Mouse (Mus musculus) neural tube, embryonic 14.5 days (tissue): ENCODE measurements around the gene Prkd2. TPM values are rescaled to one million over a fixed set of nuclear protein-coding genes. Genes with fewer than 3 reads are reported as not detected.

Source experiments
- ATAC-seq: fragments of 200-750 bp; cut with Nextera tagmentation; 2 replicates; pipeline ENCODE4 v1.8.0; 2017; ENCODE audit warnings: low read depth, mild to moderate bottlenecking, moderate TSS enrichment, moderate library complexity
- H3K27ac ChIP-seq: fragments of 300-500 bp; sonication (generic); 2 replicates; pipeline ENCODE4 v1.5.1; 2014; ENCODE audit warnings: low read depth, mild to moderate bottlenecking, control low read depth, low read length, moderate library complexity, mixed read lengths
- H3K27me3 ChIP-seq: fragments of 300-500 bp; sonication (generic); 2 replicates; pipeline ENCODE4 v1.6.1; 2014; ENCODE audit warnings: low read length; ENCODE audit not compliant: control insufficient read depth, insufficient read depth
- H3K36me3 ChIP-seq: fragments of 300-500 bp; sonication (generic); 2 replicates; pipeline ENCODE4 v1.6.1; 2014; ENCODE audit warnings: low read length, mixed read lengths; ENCODE audit not compliant: control insufficient read depth, insufficient read depth
- H3K4me1 ChIP-seq: fragments of 300-500 bp; sonication (generic); 2 replicates; pipeline ENCODE4 v1.6.1; 2014; ENCODE audit warnings: low read length; ENCODE audit not compliant: control insufficient read depth, insufficient read depth
- H3K4me2 ChIP-seq: fragments of 300-500 bp; sonication (generic); 2 replicates; pipeline ENCODE4 v1.6.1; 2014; ENCODE audit warnings: mild to moderate bottlenecking, low read depth, low read length, control low read depth
- H3K4me3 ChIP-seq: fragments of 300-500 bp; sonication (generic); 2 replicates; pipeline ENCODE4 v1.5.1; 2014; ENCODE audit warnings: low read depth, low read length, control low read depth, mixed read lengths
- H3K9ac ChIP-seq: fragments of 300-500 bp; sonication (generic); replicated peaks from 2 replicates; pipeline ENCODE4 v1.6.1; 2014; ENCODE audit warnings: low read depth, mild to moderate bottlenecking, control low read depth, low read length, mixed read lengths
- H3K9me3 ChIP-seq: fragments of 300-500 bp; sonication (generic); 2 replicates; pipeline ENCODE4 v1.6.1; 2016; ENCODE audit warnings: low read length; ENCODE audit not compliant: control insufficient read depth
- WGBS: fragments of 180-500 bp; shearing (Covaris S2); extraction: QIAGEN DNeasy Blood & Tissue Kit; methylation state at CpG from one replicate; pipeline ENCODE4 v1.1.7; 2014; 5-methylcytosine and 5-hydroxymethylcytosine counted together
- polyA plus RNA-seq: library from polyadenylated mRNA; unstranded; fragments of >200 nt; fragmentation: Nextera tagmentation; extraction: Ambion mirVana; gene quantifications from 2 replicates; pipeline ENCODE4 v1.2.1, GENCODE M21; 2014

The Prkd2 gene
- 4.5 and 7.4 TPM in 2 replicates for polyA plus RNA-seq

GRCm38 (mm10) chr7:16842645-16843063 is at the start of gene Prkd2:
Prkd2 (plus strand) TSS chr7:16842902.
- H3K4me2 ChIP-seq = peak within 1 kb of the TSS; percentile 84

GRCm38 (mm10) chr7:16793010-16793725 is 49.5 kb upstream of the Prkd2 start:
- Histone ChIP-seq H3K27ac (no peak overlapping the region), H3K4me1 (no peaks in the 10 kb centered on the region), H3K9me3 (no peaks in the 10 kb centered on the region), H3K36me3 (no peaks in the 10 kb centered on the region), H3K4me3 (no peak overlapping the region), H3K4me2 (no peak overlapping the region), H3K9ac (no peak overlapping the region), H3K27me3 (no peaks in the 10 kb centered on the region)
- 93% methylated on average over 19 of the region's 19 CpGs for WGBS
- ATAC-seq = no peak

More at GRCm38 (mm10) chr7:16842645-16843063, at the start of gene Prkd2:
- ATAC-seq = peak; percentile 92
- Histone ChIP-seq H3K36me3 (peaks cover 32% of the 10 kb centered on the region), H3K4me3 (peak within 1 kb of the TSS; percentile 54), H3K4me1 (peaks cover 15% of the 10 kb centered on the region), H3K27me3 (no peaks in the 10 kb centered on the region), H3K9ac (peak within 1 kb of the TSS; percentile 58), H3K9me3 (no peaks in the 10 kb centered on the region), H3K27ac (peak within 1 kb of the TSS; percentile 48)
- WGBS = under 1% methylated on average over 29 of the region's 32 CpGs

- Histone ChIP-seq H3K36me3 (no peaks in the 10 kb centered on the region), H3K9me3 (no peaks in the 10 kb centered on the region), H3K4me1 (no peaks in the 10 kb centered on the region), H3K4me2 (no peak overlapping the region), H3K4me3 (no peak overlapping the region), H3K9ac (no peak overlapping the region), H3K27ac (no peak overlapping the region), H3K27me3 (no peaks in the 10 kb centered on the region)
- WGBS = 93% methylated on average over 5 of the region's 5 CpGs
- ATAC-seq = no peak
Measured at GRCm38 (mm10) chr7:16794886-16795285, 47.8 kb upstream of the Prkd2 start.

GRCm38 (mm10) chr7:16804409-16805028 is 38.2 kb upstream of the Prkd2 start:
- WGBS = 37% methylated on average over 8 of the region's 8 CpGs
- Histone ChIP-seq H3K4me3 (no peak overlapping the region), H3K36me3 (no peaks in the 10 kb centered on the region), H3K9ac (no peak overlapping the region), H3K9me3 (no peaks in the 10 kb centered on the region), H3K4me2 (no peak overlapping the region), H3K27ac (no peak overlapping the region), H3K27me3 (no peaks in the 10 kb centered on the region), H3K4me1 (no peaks in the 10 kb centered on the region)
- peak; percentile 29; the same call in 1 of the 2 replicates for ATAC-seq

- Histone ChIP-seq H3K4me1 (peaks cover 15% of the 10 kb centered on the region; the same call in 1 of the 2 replicates), H3K27me3 (no peaks in the 10 kb centered on the region), H3K9ac (no peak overlapping the region), H3K36me3 (no peaks in the 10 kb centered on the region), H3K9me3 (no peaks in the 10 kb centered on the region), H3K27ac (no peak overlapping the region), H3K4me2 (no peak overlapping the region), H3K4me3 (no peak overlapping the region)
- no peak for ATAC-seq
- WGBS = 87% methylated on average over 9 of the region's 9 CpGs
Measured at GRCm38 (mm10) chr7:16807936-16808335, 34.8 kb upstream of the Prkd2 start.

- no peak overlapping the region for H3K27ac ChIP-seq
- H3K36me3 ChIP-seq = no peaks in the 10 kb centered on the region
- no peaks in the 10 kb centered on the region for H3K9me3 ChIP-seq
- no peak overlapping the region for H3K4me2 ChIP-seq
- peaks cover 15% of the 10 kb centered on the region; the same call in 1 of the 2 replicates for H3K4me1 ChIP-seq
- no peaks in the 10 kb centered on the region for H3K27me3 ChIP-seq
- WGBS = 90% methylated on average over 9 of the region's 9 CpGs
- H3K9ac ChIP-seq = no peak overlapping the region
- no peak overlapping the region for H3K4me3 ChIP-seq
- no peak for ATAC-seq
Measured at GRCm38 (mm10) chr7:16808647-16809046, 34.1 kb upstream of the Prkd2 start.

GRCm38 (mm10) chr7:16809739-16810138 is 33.0 kb upstream of the Prkd2 start:
- WGBS = 19% methylated on average over 10 of the region's 10 CpGs
- H3K4me3 ChIP-seq = no peak overlapping the region

GRCm38 (mm10) chr7:16810399-16810919 is 32.2 kb upstream of the Prkd2 start:
- H3K9ac ChIP-seq = peak overlapping the region; percentile 58
- no peaks in the 10 kb centered on the region for H3K9me3 ChIP-seq
- WGBS = 43% methylated on average over 28 of the region's 28 CpGs
- peak overlapping the region; percentile 81 for H3K27ac ChIP-seq
- peaks cover 26% of the 10 kb centered on the region for H3K4me1 ChIP-seq
- peak overlapping the region; percentile 63 for H3K4me2 ChIP-seq
- H3K36me3 ChIP-seq = no peaks in the 10 kb centered on the region
- no peak for ATAC-seq
- H3K27me3 ChIP-seq = no peaks in the 10 kb centered on the region
- H3K4me3 ChIP-seq = peak overlapping the region; percentile 46

More at GRCm38 (mm10) chr7:16809739-16810138, 33.0 kb upstream of the Prkd2 start:
- Histone ChIP-seq H3K9ac (no peak overlapping the region), H3K4me1 (peaks cover 20% of the 10 kb centered on the region), H3K4me2 (no peak overlapping the region), H3K36me3 (no peaks in the 10 kb centered on the region), H3K27ac (no peak overlapping the region), H3K9me3 (no peaks in the 10 kb centered on the region), H3K27me3 (no peaks in the 10 kb centered on the region)
- ATAC-seq = no peak
